Mouse (Mus musculus) fat pad, adult 2 months (tissue): Measurements from ENCODE around the gene Gm42957.
A peak's percentile ranks its signal among the peaks of the same experiment; 100 is the strongest.
"Not testable (repeated sequence)": the region's sequence is repeated elsewhere in the genome, so short reads cannot be mapped to it uniquely, and the experiment has no call there.

Experiments
- DNase-seq: peaks from one replicate; pipeline ENCODE4 v3.0.0-alpha.2; 2011; ENCODE audit warnings: low read depth, low spot score; ENCODE audit errors: extremely low read depth

Gm42957 gene

GRCm38 (mm10) chr3:96617941-96618340 lies 17.3 kb upstream of the Gm42957 start:
- no peak for DNase-seq

GRCm38 (mm10) chr3:96623201-96623600 lies 12.1 kb upstream of the Gm42957 start:
- no peak for DNase-seq

DNA sequence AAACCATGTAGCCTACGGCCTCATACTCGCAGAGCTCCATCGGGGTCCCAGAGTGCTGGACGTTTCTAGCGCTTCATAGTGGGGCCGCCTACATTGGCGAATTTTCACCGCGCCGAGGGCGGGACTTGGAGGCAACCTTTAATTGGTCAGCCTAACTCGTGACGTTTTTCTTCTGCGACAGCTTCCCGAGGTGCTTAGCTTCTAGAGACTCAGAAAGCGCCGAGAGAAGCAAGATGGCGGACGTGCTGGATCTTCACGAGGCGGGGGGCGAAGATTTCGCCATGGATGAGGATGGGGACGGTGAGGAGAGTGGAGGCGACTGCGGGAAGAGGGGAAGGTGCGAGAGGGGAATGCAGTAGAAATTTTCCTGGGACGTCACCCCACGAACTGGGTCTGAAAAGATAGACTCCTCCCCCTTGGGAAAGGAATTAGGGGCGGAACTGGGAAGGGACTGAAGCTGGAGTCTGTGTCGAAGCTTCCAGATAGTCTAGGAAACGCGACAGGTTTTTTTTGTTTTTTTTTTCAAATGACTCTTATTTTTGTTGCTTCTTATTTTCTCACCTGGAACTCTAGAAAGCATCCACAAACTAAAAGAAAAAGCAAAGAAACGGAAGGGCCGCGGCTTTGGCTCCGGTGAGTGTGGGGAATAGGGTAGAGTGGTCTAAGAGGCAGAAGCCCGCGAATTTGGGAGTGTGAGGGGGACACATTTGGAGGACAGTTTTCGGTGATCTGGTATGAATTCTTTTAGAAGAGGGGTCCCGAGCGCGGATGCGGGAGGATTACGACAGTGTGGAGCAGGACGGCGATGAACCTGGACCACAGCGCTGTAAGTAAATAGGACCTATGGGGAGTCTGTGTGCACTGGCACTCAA lies 5.3 kb upstream of the Gm42957 start, which contains the start of gene Rbm8a:
Gene Rbm8a, plus strand, starts transcription at position 205 of the 872 bp plus-strand sequence.
- peak; percentile 92 for DNase-seq

- DNase-seq: no peak
These were observed 3.2 kb upstream of the Gm42957 start for GRCm38 (mm10) chr3:96632058-96632457.

DNA sequence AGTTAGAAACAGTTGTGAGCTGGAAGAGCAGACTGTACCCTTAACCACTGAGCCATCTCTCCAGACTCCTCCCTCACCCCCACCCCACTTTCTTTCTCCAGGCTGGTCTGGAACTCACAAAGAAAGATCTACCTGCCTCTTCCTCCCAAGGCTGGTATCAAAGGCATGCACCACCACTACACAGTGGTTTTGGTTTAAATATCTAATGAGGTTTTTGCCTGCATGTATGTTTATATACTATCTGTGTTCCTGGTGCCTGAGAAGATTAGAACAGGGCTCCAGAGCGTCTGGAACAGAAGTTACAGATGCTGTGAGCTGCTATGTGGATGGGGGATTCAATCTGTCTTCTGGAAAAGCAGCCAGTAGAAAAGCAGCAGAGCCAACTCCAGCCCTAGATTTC lies 1.3 kb upstream of the Gm42957 start:
- DNase-seq: no peak

GRCm38 (mm10) chr3:96635906-96636305 lies 632 bp downstream of the Gm42957 start:
- no peak for DNase-seq

DNA sequence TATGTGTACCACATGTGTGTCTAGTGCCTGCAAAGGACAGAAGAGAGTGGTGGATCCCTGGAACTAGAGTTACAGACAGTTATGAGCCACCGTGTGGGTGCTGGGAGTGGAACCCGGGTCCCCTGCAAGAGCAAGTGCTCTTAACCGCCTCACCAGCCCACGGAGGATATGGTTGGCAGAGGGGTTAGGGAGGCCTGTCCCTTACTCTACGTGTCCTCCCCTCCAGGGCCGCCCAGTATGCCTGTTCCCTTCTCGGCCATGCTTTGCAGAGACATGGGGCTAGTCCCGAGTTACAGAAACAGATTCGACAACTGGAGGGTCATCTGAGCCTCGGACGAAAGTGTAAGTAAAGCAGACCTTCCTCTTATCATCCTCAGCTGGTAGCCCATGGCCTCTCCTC lies 1.2 kb downstream of the Gm42957 start:
- no peak for DNase-seq

GRCm38 (mm10) chr3:96639219-96639618 lies 3.9 kb downstream of the Gm42957 start:
- DNase-seq: no peak

DNA sequence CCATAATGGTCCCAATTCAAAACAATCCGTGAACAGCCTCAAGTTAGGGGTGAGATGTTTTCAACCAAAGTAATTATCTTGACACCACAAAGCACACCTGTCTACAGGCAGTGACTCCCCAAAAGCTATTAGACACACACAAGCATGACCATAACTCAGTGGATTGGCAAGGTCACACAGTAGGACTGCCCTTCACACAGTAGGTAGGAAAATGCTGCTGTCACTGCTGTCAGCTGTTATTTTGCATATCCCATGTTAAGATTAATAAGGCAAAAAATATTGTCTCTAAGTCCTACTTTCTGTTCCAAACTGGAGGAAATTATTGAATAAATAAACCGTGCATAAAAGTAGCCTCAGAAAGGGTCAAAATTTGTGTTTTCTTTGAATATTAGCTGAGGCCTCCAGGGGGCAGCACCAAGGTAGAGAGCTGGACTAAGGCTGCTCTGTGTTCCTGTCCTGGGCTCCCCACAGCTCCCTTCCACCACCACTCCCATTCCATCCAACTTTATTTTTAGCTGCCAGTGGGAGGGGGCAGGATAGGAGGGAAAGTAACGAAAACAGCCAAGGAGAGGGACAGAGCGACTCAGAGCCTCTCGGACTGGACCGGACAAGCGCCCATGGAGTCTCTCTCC lies 9.9 kb downstream of the Gm42957 start, which contains the start of gene Itga10:
Gene Itga10, plus strand, starts transcription at position 567 of the 632 bp plus-strand sequence.
- DNase-seq: no peak

- no peak for DNase-seq
These were observed 12.1 kb downstream of the Gm42957 start for GRCm38 (mm10) chr3:96647365-96647764.

DNA sequence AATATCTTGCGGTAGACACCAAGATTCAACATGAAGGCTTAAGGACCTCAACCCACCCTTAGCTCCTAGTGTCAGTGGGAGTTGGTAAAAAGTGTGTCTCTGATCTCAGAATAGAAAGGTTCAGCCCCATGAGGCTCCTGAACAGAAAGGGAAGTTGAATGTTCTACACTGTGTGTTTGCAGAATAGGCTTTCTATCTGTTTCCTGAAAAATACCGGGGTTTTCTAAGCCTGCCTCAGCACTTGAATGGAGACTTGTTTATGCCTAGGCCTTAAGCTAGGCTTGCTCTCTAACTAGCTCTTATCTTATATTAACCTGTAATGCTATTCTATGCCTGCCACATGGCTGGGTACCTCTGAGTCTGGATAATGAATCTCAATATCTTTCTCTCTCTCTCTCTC lies 25.6 kb downstream of the Gm42957 start:
- no peak for DNase-seq

GRCm38 (mm10) chr3:96662731-96663316 lies 27.6 kb downstream of the Gm42957 start:
- no peak for DNase-seq

DNA sequence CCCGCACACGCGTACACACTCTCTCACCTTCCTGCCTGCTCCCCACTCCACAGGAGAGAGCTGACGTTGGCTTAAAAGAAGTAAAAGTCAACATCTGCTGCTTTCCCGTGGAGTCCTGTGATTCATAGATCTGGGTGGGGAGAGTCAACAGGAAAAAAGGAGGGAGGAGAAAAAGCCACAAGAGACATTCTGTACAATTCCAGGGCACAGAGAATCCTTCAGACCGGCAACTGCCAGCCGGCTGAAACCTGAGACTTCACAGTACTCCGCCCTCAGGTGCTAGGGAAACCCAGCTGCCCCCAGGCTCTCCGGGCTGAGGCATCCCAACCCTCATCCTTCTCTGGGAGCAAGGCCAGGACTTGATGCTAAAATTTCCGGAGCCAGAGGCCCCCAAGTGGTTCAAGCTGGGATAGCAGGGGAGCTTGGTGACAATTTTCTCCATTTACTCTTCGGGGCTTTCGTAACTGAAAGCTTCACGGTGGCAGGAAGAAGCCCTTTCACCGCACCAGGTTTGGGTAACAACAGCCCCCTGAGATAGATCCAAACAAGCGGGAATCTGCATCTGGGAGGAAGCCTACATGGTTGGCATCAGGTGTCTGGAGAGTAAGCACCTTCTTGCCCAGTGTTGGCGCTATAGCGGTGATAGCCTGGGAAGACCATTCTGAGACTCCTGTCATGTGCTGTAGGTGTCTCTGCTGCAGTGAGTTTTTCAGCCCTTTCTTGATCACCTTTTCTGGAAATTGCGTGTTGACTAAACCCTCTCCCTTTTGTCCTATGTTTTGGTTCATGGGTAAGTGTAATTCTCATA lies 28.4 kb downstream of the Gm42957 start:
- DNase-seq: no peak

DNA sequence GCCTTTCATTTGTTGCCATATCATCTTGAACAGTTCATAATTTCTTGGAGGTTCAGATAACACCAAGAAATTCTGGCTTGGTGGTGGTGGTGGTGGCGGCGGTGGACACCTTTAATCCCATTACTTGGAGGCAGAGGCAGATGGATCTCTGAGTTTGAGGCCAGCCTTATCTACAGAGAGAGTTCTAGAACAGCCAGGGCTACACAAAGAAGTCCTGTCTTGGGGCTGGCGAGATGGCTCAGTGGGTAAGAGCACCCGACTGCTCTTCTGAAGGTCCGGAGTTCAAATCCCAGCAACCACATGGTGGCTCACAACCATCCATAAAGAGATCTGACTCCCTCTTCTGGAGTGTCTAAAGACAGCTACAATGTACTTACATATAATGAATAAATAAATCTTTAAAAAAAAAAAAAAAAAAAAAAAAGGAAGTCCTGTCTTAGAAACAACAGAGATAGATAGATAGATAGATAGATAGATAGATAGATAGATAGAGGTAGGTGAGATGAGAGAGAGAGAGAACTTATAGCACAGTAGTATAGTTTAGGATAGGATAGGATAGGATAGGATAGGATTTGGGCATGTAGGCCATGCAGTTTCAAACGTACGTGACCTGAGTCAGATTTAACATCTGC lies 30.6 kb downstream of the Gm42957 start:
- DNase-seq: not testable (repeated sequence)

DNA sequence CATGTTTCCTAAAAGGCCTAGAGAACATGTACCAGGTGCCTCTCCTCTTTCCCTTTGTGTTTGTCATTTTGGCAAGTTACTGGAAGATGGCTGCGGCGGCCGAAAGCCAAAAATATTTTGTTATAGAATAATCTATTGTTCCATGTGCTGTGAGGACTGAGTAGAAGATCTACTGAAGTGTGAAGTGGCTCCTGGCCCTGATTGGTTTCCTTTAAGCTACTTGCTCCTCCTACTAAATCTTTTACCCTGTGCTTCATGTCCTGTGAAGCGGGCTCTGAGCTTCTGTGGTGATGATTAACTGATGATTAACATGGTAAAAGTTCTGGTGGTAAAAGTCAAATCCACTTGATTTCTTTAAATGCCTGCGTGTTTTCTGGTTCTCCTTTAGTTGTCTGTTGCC lies 31.6 kb downstream of the Gm42957 start:
- DNase-seq: no peak

GRCm38 (mm10) chr3:96667316-96667715 lies 32.0 kb downstream of the Gm42957 start:
- DNase-seq: no peak

GRCm38 (mm10) chr3:96668424-96669067 lies 33.3 kb downstream of the Gm42957 start:
- no peak for DNase-seq

GRCm38 (mm10) chr3:96669727-96670468 lies 34.6 kb downstream of the Gm42957 start, which contains the start of gene Ankrd35:
Gene Ankrd35, plus strand, starts transcription at chr3:96670131.
- DNase-seq: no peak

- no peak for DNase-seq
These were observed 36.2 kb downstream of the Gm42957 start for GRCm38 (mm10) chr3:96671519-96671918.
